Comparison of ENCODE assay signal across 1 mouse cellular context in genomic region chr4:136020743-136021548, GRCm38 (mm10).
A peak's percentile ranks its signal among the peaks of the same experiment; 100 is the strongest.
TF ChIP-seq lines count a peak whose summit lies in the region.

No protein-coding gene starts in this region.

TF ChIP-seq in MEL, 35 proteins besides CTCF, POLR2A, EP300 and RAD21:
- TF ChIP-seq ZC3H11A (IDR thresholded peaks at IDR 0.05; ENCODE audit: low read depth, low read length), result no peak
- TF ChIP-seq TBP (IDR thresholded peaks at IDR 0.05; ENCODE audit: low read depth, low read length), result 0 out of 2 replicates have a peak, but pooled peaks have one; percentile 46
- TF ChIP-seq MXI1 (IDR thresholded peaks at IDR 0.05; ENCODE audit: low read depth, low read length), result 0 out of 2 replicates have a peak, but pooled peaks have one; percentile 59
- peak; percentile 61 for TF ChIP-seq SIN3A (IDR thresholded peaks at IDR 0.05; ENCODE audit: low read length)
- 0 out of 2 replicates have a peak, but pooled peaks have one; percentile 56 for TF ChIP-seq CHD1 (IDR thresholded peaks at IDR 0.05; ENCODE audit: low read depth, low read length)
